Mouse (Mus musculus) brain, embryonic 18.5 days (tissue): ENCODE results near the gene Olfr1427.
"Not testable (repeated sequence)": the region's sequence is repeated elsewhere in the genome, so short reads cannot be mapped to it uniquely, and the experiment has no call there.

Source experiments
- DNase-seq: peaks from one replicate; pipeline ENCODE4 v3.0.0-alpha.2; 2012; ENCODE audit warnings: low read depth, low spot score

The Olfr1427 gene

DNA sequence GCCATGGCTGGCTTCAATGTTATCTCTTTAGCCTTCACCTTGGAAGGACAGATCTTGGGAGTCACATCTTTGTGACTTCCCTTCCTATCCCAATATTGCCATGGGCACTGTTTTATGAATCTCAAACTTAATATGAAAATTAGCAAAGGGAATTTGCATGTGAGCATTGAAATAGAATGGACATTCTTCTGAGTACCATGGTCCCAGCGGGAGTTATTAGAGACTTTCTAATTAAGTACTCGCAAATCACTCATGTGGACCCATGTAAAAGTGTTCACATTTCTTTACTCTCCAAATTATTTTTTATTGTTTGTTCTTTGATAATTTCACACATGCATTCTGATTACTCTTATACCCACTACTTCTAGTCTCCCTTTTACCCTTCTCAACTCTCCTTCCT is at the start of gene Olfr1427:
Gene Olfr1427 (minus strand): TSS at position 101 of the 400 bp plus-strand sequence.
- no peak for DNase-seq

DNA sequence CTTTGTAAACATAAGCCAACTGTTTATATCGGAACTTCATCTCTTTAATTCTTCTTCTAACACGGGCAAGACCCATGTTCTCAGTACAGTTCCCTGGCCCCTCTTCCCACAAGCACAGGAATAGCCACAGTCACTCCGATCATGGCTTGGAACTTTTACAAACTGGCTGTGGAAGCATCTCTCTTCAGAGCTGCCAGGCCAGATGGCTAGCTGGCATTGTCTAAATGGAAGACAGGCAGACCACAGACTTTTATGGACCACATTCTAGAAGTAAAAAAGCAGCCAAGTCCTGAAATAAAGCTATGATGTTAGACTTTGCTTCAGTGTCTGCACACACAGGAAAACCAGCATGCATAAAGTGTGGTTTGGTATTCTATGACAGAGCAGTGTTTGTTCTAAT is 42.3 kb upstream of the Olfr1427 start:
- peak; percentile 60 for DNase-seq

DNA sequence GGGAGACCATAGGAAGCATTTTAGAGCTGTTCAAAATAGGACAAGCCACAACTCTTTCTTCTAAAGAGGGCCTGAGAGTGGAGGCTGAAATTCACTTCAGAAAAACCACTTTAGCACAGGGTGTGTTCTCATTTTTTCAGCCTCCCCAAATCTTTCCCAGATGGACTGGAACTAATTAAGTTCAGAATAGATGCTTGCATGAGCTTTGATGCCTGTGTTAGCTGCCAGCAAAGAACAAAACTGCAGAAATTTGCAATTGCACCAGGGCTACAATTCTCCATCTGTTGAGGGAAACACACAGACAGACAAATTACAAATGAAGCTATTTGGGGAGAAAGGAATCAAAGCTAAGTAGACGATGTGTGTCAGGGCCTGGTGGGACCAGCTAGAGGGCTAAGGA is 40.2 kb upstream of the Olfr1427 start:
- peak; percentile 68 for DNase-seq

DNA sequence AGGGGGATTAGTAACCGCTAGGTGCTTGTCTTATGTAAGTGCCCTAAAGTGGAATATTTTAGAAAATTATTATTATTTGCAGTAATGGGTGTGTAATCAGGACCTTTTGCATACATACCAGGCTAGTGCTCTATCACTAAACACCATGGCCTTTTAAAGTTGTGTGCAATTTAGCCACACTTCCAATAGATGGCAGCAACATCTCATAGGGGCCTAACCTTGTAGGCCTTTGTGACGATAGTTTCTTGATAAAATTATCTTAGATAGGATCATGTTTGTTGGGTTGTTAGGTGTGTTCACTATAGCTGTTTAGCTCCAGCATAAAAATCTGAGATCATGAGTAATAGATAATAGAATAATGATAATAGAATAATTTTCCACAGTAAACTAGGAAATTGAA is 31.2 kb upstream of the Olfr1427 start:
- DNase-seq: no peak

DNA sequence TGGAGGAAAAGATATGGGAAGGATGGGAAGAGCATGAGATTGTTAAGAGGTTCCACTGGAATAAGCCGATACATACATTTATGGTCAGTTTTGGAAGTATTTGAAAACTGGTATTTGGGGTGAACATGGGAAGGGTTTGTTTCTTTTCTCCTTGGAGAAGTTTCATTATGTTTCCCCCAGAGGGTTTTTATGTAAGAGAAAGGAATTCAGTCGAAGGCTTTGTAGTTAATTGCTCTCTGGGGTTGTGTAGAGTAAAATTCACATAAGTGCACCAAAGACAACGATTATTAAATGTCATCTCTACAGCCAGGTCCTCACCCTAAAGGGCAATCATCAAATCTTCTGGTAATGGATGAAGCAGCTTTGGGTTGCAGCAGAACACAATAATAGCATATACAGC is 20.0 kb upstream of the Olfr1427 start, which contains the start of gene Olfr76:
Gene Olfr76 (minus strand): TSS at position 101 of the 400 bp plus-strand sequence.
- no peak for DNase-seq

DNA sequence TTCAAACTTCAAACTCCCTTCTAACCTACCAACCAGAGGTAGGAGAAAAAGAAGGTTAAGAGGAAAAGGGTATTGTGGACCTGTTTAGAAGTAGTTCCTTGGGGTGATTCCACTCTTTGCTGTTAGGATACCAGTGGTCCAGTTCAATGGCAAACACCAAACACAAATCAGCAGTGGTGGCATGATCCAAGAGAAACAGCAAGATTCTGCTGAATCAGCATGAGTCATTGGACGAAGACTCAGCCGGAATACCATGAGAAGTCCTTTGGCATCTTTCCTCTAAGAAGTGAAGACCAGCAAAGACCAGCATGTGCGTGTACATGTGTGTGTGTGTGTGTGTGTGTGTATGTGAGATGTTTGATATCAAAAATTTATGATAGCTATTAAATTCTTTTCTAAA is 13.3 kb upstream of the Olfr1427 start:
- no peak for DNase-seq

DNA sequence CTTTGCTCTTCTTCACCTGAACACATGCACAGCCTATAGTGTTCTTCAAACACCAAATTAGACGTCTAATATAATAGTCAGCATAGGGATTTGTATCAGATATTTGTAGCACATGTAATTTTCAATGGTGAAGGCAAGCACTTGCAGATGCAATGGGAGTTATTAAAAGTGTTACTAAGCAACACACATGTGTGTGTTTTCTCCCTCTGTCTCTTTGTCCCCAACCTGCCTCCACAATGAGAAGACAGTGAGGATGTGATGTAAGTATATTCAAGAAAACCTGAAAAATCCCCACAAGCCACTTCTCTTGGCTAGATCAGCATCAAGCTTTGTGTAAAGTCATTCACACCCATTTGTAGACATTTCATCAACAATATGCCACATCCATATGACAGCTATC is 12.7 kb upstream of the Olfr1427 start, which contains the start of gene Olfr1428:
Gene Olfr1428 (minus strand): TSS at position 101 of the 400 bp plus-strand sequence.
- no peak for DNase-seq

DNA sequence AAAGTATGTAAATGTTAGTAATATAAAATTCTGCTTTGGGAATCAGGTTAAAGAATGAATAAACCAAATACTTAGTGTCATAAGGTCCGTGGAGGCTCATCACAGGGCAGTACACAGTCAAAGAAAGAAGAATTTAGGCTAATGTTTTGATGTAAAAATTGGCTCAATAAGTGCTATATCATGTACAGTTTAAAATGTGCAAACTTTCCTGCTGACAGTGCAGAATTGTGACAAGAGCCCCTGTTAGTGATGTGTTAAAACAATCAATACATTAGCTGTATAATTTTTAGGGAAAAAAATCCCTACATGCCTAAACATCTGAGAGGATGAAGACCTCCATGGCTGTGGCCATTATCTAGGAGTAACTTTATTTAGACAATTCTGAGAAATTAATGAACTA is 10.7 kb upstream of the Olfr1427 start:
- no peak for DNase-seq

DNA sequence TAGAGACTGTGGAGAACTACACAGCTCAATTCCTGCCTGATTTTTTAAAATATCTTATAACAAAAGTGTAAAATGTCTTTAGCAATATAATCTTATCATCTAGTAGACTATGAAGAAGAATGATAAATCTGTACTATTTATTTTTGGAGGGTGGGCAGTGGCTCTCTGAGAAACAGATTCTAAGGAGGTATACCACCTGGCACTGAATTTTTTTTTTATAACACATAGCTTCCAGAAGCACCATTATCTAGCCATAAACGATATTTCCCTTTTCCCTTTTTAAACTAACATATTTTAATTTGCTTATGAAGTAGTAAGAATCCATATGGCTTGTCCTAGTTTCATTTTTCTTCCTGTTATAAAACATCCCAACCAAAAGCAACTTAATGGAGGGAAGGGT is 1.4 kb upstream of the Olfr1427 start:
- DNase-seq: no peak

DNA sequence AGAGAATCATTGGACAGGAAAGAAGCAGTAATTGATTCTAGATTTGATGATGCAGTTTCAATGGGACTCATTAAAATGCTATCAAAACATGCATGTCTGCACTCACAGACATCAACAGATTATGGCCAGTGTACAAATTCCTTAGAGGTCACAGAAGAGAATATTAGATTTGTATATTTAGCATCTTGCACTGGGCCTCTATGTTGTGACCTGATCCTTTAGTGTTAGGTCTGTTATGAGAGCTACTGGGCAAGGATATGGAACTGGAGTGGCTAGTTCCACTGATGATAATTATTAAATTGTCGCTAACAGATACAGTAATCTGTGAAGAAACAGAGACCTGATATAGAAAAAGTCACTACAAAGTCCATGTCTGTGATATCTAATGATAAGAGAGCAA is 11.2 kb downstream of the Olfr1427 start, which contains the start of gene Olfr1426:
Gene Olfr1426 (minus strand): TSS at position 101 of the 400 bp plus-strand sequence.
- DNase-seq: no peak

DNA sequence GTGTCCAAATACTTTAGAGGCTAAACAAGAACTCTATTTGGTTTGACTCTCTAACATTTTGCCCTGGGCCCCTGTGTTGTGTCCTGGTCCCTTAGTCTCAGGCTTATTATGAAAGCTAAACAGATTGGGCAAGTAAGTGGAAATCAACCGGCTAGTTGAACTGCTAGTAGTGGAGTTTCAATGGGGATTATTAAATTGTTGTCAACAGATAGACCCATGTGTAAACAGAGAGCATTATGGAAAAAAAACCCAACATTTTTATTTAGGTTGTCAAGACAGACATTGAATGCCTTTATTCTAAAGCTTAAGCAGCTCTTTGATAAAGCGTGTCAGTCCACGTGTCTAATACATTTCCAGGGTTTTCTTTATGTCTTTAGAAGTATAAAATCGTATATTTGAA is 25.5 kb downstream of the Olfr1427 start, which contains the start of gene Olfr1425:
Gene Olfr1425 (minus strand): TSS at position 101 of the 400 bp plus-strand sequence.
- not testable (repeated sequence) for DNase-seq

DNA sequence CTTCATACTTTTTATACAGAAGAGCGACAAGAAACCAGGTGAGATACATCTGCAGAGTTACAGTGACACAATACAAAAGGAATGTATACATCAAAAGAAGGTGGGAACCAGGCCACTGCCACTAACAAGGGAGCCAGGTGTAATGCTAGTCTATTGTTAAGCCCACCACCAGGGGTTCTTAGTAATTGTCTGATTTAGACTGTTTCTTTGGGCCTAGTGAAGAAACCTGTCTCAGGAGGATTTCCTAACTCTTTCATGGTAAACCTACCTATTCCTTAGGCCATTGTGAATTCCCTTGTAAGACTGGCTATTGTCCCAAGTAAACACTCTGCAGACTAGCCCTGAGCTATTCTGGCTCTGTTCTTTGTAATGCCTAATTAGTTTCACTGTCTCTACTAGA is 33.6 kb downstream of the Olfr1427 start:
- not testable (repeated sequence) for DNase-seq

DNA sequence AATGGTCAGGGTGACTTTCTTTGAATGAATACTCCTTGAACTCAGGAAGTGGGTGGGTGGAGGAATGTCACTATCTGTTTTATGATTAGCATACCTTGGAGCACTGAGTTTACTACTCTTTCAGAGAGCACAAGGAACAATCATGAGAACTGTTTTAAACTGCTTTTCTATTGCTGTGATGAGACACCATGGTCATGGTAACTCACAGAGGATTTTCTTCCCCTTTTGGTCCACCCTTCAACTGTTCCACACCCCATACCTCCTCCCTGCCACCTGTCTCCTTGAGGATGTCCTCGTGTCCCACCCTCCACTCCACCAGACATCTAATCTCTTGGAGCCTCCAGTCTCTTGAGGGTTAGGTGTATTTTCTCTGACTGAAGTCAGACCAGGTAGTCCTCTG is 35.3 kb downstream of the Olfr1427 start:
- not testable (repeated sequence) for DNase-seq

DNA sequence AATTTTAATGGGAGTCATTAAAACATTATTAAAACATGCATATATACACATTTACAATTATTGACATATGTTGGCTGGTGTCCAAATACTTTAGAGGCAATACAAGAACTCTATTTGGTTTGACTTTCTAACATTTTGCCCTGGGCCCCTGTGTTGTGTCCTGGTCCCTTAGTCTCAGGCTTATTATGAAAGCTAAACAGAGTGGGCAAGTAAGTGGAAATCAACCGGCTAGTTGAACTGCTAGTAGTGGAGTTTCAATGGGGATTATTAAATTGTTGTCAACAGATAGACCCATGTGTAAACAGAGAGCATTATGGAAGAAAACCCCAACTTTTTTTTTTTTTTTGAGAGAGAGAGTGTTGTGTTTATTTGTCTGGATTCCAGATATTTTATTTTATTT is 40.6 kb downstream of the Olfr1427 start, which contains the start of gene Olfr1424:
Gene Olfr1424 (minus strand): TSS at position 101 of the 400 bp plus-strand sequence.
- DNase-seq: not testable (repeated sequence)
